Mouse (Mus musculus): Measurements from ENCODE around the gene Btrc. TPM values are rescaled to one million over a fixed set of nuclear protein-coding genes. Genes with fewer than 3 reads are reported as not detected.

The Btrc gene
- polyA plus RNA-seq (2015; fragmentation: Nextera tagmentation; extraction: Ambion mirVana), result 45.8 and 50.3 TPM in 2 replicates

GRCm38 (mm10) chr19:45363384-45363926, at the start of gene Btrc:
Btrc (plus strand) TSS chr19:45363734.

GRCm38 (mm10) chr19:45560153-45560890, 196.8 kb downstream of the Btrc start, which contains the start of the genes Poll and Gm17018:
Poll (minus strand) TSS chr19:45560531.
Gm17018 (plus strand) TSS chr19:45560615.

Other genes starting within 250 kb of the Btrc start
- not detected in 2 replicates for gene Tlx1, start 213.1 kb upstream of the Btrc start, polyA plus RNA-seq (2015; fragmentation: Nextera tagmentation; extraction: Ambion mirVana)
- 20.0 and 23.9 TPM in 2 replicates for gene Lbx1, start 127.9 kb upstream of the Btrc start, polyA plus RNA-seq (2015; fragmentation: Nextera tagmentation; extraction: Ambion mirVana)
- gene Poll, start 196.8 kb downstream of the Btrc start, polyA plus RNA-seq (2015; fragmentation: Nextera tagmentation; extraction: Ambion mirVana), result 8.9 and 10.8 TPM in 2 replicates
- gene Gm17018, start 196.9 kb downstream of the Btrc start, polyA plus RNA-seq (2015; fragmentation: Nextera tagmentation; extraction: Ambion mirVana), result 93.2 and 93.8 TPM in 2 replicates

All from neural tube, postnatal 0 days (tissue).